Mouse (Mus musculus) limb, embryonic 15.5 days (tissue): ENCODE results near the gene Dcbld2. TPM values are rescaled to one million over a fixed set of nuclear protein-coding genes. Genes with fewer than 3 reads are reported as not detected.

ENCODE experiments used
- ATAC-seq: fragments of 200-750 bp; cut with Nextera tagmentation; 2 replicates; pipeline ENCODE4 v1.8.0; 2017; ENCODE audit warnings: low read depth, moderate TSS enrichment; ENCODE audit not compliant: insufficient number of reproducible peaks, low FRiP score, low TSS enrichment
- H3K27ac ChIP-seq: fragments of 300-500 bp; sonication (generic); 2 replicates; pipeline ENCODE4 v1.5.1; 2015; ENCODE audit warnings: moderate library complexity, mild to moderate bottlenecking, inconsistent platforms
- H3K27me3 ChIP-seq: fragments of 300-500 bp; sonication (generic); 2 replicates; pipeline ENCODE4 v1.6.1; 2015; ENCODE audit warnings: inconsistent platforms
- H3K36me3 ChIP-seq: fragments of 300-500 bp; sonication (generic); 2 replicates; pipeline ENCODE4 v1.6.1; 2015; ENCODE audit warnings: inconsistent platforms
- H3K4me1 ChIP-seq: fragments of 300-500 bp; sonication (generic); 2 replicates; pipeline ENCODE4 v1.6.1; 2015; ENCODE audit warnings: inconsistent platforms
- H3K4me2 ChIP-seq: fragments of 300-500 bp; sonication (generic); 2 replicates; pipeline ENCODE4 v1.6.1; 2015; ENCODE audit warnings: mild to moderate bottlenecking, inconsistent platforms
- H3K4me3 ChIP-seq: fragments of 300-500 bp; sonication (generic); 2 replicates; pipeline ENCODE4 v1.5.1; 2015; ENCODE audit warnings: mild to moderate bottlenecking, inconsistent platforms
- H3K9ac ChIP-seq: fragments of 300-500 bp; sonication (generic); 2 replicates; pipeline ENCODE4 v1.6.1; 2015; ENCODE audit warnings: inconsistent platforms
- H3K9me3 ChIP-seq: fragments of 300-500 bp; sonication (generic); 2 replicates; pipeline ENCODE4 v1.6.1; 2016; ENCODE audit warnings: inconsistent platforms
- WGBS: fragments of 180-500 bp; shearing (Covaris S2); methylation state at CpG from one replicate; pipeline ENCODE4 v1.1.7; 2015; 5-methylcytosine and 5-hydroxymethylcytosine counted together
- polyA plus RNA-seq: library from polyadenylated mRNA; unstranded; fragments of >200 nt; fragmentation: Nextera tagmentation; extraction: Ambion mirVana; gene quantifications from 2 replicates; pipeline ENCODE4 v1.2.1, GENCODE M21; 2015

The Dcbld2 gene
- polyA plus RNA-seq, 1 experiment from 2014 or later = 5.5 TPM

DNA sequence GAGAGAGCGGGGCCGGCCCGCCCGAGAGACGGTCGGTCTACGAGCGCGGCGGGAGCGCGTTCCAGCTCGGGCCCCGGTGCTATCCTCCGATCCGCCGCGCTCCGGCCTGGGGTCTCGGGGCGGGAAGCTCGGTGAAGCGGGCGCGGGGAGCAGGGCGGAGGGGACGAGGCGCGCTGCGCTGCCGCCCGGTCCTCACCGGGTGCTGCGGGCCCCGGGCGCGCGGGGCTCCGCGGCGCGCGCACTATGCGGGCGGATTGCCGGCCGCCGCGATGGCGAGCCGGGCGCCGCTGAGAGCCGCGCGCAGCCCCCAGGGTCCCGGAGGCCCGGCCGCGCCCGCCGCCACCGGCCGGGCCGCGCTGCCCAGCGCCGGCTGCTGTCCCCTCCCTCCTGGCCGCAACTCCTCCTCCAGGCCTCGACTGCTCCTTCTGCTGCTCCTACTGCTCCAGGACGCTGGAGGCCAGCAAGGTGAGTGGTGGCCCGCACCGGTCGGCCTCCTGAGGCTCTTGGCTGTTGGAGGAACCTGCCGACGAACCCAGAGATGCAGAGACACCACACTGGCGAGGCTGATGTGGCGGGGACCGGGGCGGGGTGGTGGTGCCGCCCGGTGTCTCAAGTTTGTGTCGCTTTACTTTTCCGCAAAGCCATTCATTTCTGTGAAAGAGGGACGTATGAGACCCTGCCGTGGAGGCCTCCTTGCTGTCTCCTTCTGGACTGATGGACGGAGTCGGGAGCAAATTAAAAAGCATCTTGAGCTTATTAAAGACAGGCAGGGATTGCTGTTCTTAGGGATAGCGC is 441 bp downstream of the Dcbld2 start:
- Histone ChIP-seq H3K27ac (peak overlapping the region; percentile 80), H3K9ac (peak overlapping the region; percentile 82), H3K36me3 (no peaks in the 10 kb centered on the region), H3K4me1 (peaks cover 11% of the 10 kb centered on the region; the same call in 1 of the 2 replicates), H3K9me3 (no peaks in the 10 kb centered on the region), H3K4me3 (peak overlapping the region; percentile 91), H3K27me3 (no peaks in the 10 kb centered on the region; the same call in 1 of the 2 replicates), H3K4me2 (peak overlapping the region; percentile 76)
- under 1% methylated on average over 72 of the region's 89 CpGs for WGBS
- peak; percentile 44 for ATAC-seq

DNA sequence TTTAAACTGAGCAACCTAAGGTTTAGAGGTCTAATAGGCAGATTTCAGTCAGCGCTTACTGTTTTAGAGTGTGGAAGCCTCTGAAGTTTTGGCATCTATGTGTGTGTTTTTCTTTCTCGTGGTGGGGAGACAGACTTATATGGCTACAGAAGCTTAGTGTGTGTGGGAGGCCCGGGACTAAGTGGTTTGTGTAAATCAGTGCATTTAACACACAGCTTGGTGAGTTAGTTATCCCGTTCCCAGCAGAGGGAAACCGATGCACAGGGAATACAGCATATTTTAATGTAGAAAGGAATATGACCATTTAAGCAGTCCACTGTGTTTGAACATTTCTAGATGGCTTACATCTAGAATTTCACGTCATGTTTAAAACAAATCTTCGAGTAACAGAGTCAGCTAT is 1.6 kb downstream of the Dcbld2 start:
- peaks cover 13% of the 10 kb centered on the region; the same call in 1 of the 2 replicates for H3K4me1 ChIP-seq
- WGBS = 34% methylated on average over 7 of the region's 7 CpGs
- H3K4me2 ChIP-seq = peak overlapping the region; percentile 76
- no peak overlapping the region for H3K27ac ChIP-seq
- 0 out of 2 replicates have a peak overlapping the region, but pooled peaks have one; percentile 82 for H3K9ac ChIP-seq
- peak overlapping the region; percentile 91 for H3K4me3 ChIP-seq
- H3K27me3 ChIP-seq = no peaks in the 10 kb centered on the region; the same call in 1 of the 2 replicates
- ATAC-seq = no peak
- no peaks in the 10 kb centered on the region for H3K9me3 ChIP-seq
- H3K36me3 ChIP-seq = no peaks in the 10 kb centered on the region

DNA sequence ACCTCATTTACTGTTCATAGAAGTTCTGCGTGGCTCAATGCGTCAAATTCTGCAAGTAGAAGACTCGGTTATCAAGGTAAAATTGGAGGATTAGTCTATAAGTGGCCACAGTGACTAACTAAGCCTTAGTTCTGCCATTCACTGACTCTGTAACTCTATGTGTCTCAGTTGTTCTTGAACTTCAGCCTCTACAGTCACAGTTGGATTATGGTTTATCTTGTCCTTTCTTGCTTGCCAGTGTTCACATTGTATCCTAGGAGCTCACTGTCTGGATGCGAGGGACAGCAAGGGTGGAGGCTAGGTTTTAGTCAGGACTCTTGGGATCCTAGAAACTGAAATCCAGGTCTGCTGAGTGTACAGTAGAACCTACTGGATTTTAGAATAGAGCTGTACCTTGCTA is 6.6 kb downstream of the Dcbld2 start:
- 86% methylated on average over 4 of the region's 4 CpGs for WGBS
- Histone ChIP-seq H3K4me2 (no peak overlapping the region), H3K36me3 (no peaks in the 10 kb centered on the region), H3K9me3 (no peaks in the 10 kb centered on the region), H3K4me3 (no peak overlapping the region), H3K27me3 (no peaks in the 10 kb centered on the region), H3K27ac (no peak overlapping the region), H3K9ac (no peak overlapping the region), H3K4me1 (0 out of 2 replicates have a peak, but pooled peaks cover 3% of the 10 kb centered on the region)
- ATAC-seq = no peak

DNA sequence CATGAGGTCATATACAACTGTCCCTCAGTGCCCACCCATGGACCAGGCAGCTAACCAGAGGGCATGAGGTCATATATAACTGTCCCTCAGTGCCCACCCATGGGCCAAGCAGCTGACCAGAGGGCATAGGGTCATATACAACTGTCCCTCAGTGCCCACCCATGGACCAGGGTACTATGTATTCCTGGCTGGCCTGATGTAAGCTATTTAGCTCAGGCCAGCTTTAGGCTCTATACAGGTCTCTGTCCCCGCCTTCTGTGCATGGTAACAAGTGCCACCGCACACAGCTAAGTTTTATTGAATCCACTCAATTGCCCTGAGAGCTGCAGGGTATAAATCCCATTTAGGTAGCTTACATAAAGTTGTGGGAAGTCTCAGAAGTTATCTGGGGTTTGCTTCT is 7.3 kb downstream of the Dcbld2 start:
- Histone ChIP-seq H3K9me3 (no peaks in the 10 kb centered on the region), H3K4me1 (0 out of 2 replicates have a peak, but pooled peaks cover 2% of the 10 kb centered on the region), H3K27ac (no peak overlapping the region), H3K36me3 (no peaks in the 10 kb centered on the region), H3K27me3 (no peaks in the 10 kb centered on the region), H3K4me3 (no peak overlapping the region), H3K4me2 (no peak overlapping the region), H3K9ac (no peak overlapping the region)
- ATAC-seq = 0 out of 2 replicates have a peak, but pooled peaks have one; percentile 44
- 76% methylated on average over 2 of the region's 2 CpGs for WGBS

DNA sequence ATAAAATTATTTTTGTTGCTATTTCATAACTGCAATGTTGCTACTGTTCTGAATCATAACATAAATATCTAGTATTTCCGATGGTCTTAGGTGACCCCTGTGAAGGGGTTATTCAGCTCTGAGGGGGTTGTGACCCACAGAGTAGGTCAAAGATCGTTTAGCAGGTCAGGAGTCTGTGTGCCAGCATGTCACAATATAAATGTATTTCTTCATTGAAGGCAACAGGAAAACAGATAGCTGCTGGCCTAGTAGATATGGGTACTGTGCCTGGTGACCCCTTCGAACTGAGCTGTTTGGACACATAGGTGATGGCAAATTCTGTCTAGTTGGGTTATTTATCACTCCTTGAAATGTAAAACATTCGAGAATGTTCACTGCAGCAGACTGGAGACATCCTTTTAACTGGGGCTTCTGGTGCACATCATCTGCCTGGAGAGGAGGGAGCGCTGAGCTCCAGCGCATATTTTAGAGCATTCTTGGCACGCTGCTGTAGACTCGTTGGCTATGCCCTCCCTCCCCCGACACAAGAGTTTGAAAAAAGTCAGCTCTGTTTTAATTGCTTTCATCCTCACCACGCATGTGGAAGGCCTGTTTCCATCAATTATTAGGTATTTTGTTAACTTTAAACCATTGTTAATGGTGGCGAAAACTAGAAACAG is 13.6 kb downstream of the Dcbld2 start:
- ATAC-seq = no peak
- WGBS = 25% methylated on average over 11 of the region's 11 CpGs
- H3K27me3 ChIP-seq = no peaks in the 10 kb centered on the region

DNA sequence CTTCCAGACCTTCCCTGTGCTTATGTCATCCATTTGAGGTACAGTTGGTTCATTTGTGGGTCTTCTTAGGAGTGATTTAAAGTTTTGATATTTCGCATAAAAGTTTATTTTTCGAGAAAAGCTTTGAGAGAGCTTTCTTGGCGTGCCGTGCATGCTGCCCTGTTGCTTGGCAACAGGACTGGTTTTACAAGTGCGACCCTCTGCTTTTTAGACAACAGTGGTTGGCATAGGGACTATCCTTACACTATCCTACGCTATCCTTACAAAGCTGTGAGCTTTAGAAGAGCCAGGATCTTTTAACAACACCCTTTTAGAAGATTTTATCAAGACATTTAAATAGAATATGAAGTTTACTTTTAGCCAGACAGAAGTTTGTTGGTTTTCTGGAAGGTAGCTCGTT is 22.0 kb downstream of the Dcbld2 start:
- 74% methylated on average over 7 of the region's 7 CpGs for WGBS
- no peaks in the 10 kb centered on the region for H3K4me1 ChIP-seq
- H3K9ac ChIP-seq = no peak overlapping the region
- peaks cover 5% of the 10 kb centered on the region for H3K36me3 ChIP-seq
- no peak overlapping the region for H3K4me3 ChIP-seq
- H3K27me3 ChIP-seq = no peaks in the 10 kb centered on the region
- H3K4me2 ChIP-seq = no peak overlapping the region
- H3K27ac ChIP-seq = no peak overlapping the region
- ATAC-seq = no peak
- no peaks in the 10 kb centered on the region for H3K9me3 ChIP-seq

More for the DNA sequence above, 13.6 kb downstream of the Dcbld2 start:
- H3K4me3 ChIP-seq = no peak overlapping the region
- H3K36me3 ChIP-seq = no peaks in the 10 kb centered on the region
- no peak overlapping the region for H3K27ac ChIP-seq
- no peaks in the 10 kb centered on the region for H3K9me3 ChIP-seq
- H3K4me1 ChIP-seq = peaks cover 20% of the 10 kb centered on the region
- H3K4me2 ChIP-seq = no peak overlapping the region
- H3K9ac ChIP-seq = no peak overlapping the region

DNA sequence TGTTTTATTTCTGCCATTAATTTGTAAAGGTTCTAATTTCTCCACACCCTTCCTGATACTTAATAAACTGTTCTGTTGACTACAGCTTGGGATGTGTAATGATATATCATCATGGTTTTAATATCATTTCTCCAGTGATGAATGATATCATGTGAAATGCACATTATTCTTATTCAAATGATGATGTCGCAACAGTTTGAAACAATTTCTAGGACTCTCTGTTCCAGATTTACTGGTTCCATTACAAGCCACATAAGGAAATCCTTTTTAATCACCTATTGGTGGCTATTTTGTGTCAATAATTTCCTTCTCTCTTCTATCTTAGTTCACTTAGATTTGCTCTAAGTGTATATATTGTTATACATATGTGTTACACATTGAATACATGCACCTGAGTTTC is 24.1 kb downstream of the Dcbld2 start:
- H3K4me3 ChIP-seq = no peak overlapping the region
- no peak overlapping the region for H3K9ac ChIP-seq
- H3K36me3 ChIP-seq = peaks cover 14% of the 10 kb centered on the region
- H3K27me3 ChIP-seq = no peaks in the 10 kb centered on the region
- no peaks in the 10 kb centered on the region for H3K9me3 ChIP-seq
- WGBS = 89% methylated on average over 1 of the region's 1 CpGs
- no peak overlapping the region for H3K27ac ChIP-seq
- H3K4me2 ChIP-seq = no peak overlapping the region
- ATAC-seq = no peak
- no peaks in the 10 kb centered on the region for H3K4me1 ChIP-seq

DNA sequence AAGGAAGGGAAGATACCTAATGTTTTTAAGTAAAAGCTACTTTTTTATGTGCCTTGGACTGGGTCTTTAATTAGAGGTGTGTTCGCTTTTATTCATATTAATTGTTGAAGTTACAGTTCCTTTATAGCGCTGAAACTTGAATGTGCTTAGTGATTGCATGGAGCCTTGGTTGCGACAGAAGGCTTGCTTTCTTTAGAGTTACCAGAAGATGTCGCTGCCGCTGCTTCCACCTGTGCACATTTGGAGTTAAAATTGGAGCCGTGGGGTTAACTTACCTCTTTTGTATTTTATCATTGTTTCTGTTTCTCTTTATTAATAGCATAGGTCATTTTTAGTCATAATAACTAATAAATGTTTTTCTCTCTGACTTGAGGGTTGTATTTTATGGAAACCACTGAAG is 36.5 kb downstream of the Dcbld2 start:
- no peak for ATAC-seq
- H3K9me3 ChIP-seq = no peaks in the 10 kb centered on the region
- no peak overlapping the region for H3K4me2 ChIP-seq
- H3K4me3 ChIP-seq = no peak overlapping the region
- no peaks in the 10 kb centered on the region for H3K36me3 ChIP-seq
- H3K27ac ChIP-seq = no peak overlapping the region
- WGBS = 67% methylated on average over 6 of the region's 6 CpGs
- H3K4me1 ChIP-seq = no peaks in the 10 kb centered on the region
- H3K27me3 ChIP-seq = no peaks in the 10 kb centered on the region
- no peak overlapping the region for H3K9ac ChIP-seq

DNA sequence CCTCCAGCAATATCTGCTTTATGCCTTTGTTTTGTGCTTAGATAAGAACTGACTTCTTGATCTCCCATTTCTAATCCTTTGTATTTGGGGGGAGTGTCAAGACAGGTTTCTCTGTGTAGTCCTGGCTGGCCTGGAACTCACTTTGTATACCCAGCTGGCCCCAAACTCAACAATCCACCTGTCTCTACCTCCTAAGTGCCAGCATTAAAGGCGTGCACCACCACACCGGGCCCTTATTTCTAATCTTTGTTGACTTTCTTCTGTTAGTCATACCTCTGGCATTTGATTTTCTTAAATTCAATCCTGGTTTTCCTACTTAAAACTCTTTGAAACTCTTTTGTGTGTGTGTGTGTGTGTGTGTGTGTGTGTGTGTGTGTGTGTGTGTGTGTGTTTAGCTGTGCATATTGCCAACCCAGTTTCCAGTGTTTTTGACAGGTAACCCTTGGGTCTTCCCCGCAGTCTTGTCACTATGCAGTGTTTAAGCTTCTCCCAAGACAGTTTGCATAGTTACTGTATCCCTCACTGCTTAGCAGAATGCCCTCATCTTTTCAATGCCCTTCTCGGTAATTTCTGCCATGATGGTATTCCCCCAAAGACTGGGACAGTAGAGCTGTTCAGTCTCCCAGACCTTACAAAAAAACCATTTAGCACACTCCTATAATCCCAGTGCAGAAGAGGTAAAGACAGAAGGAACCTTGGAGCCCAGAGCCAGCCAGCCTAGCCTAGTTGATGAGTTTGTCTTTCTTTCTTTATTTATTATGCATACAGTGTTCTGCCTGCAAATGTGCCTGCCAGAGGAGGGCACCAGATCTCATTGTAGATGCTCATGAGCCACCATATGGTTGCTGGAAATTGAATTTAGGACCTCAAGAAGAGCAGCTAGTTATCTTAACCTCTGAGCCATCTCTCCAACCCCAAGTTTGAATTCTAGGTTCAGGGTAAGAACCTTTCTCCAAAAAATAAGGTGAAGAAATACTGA is 38.3 kb downstream of the Dcbld2 start:
- H3K4me1 ChIP-seq = no peaks in the 10 kb centered on the region
- H3K27me3 ChIP-seq = no peaks in the 10 kb centered on the region
- no peak overlapping the region for H3K27ac ChIP-seq
- H3K36me3 ChIP-seq = peaks cover 9% of the 10 kb centered on the region; the same call in 1 of the 2 replicates
- no peaks in the 10 kb centered on the region for H3K9me3 ChIP-seq
- WGBS = 89% methylated on average over 4 of the region's 4 CpGs
- H3K9ac ChIP-seq = no peak overlapping the region
- no peak overlapping the region for H3K4me2 ChIP-seq
- no peak overlapping the region for H3K4me3 ChIP-seq
- ATAC-seq = no peak

DNA sequence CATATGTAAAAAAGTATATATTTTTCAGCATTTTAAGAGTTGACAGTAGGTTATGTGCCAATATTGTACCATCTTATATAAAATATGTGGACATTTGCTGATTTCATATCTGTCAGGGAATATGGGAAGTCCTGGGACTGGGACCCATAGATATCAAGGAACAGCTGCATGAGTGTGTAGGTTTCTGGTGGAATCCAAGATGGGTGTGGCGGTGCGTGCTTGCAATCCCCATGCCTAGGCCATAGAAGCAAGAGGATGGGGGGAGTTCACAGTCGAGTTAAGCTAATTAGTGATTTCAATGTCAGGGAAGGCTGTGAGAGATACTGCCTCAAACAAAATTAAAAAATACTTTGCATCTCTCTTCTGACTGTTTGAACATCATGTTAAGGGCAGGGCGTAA is 40.8 kb downstream of the Dcbld2 start:
- Histone ChIP-seq H3K27me3 (no peaks in the 10 kb centered on the region), H3K36me3 (peaks cover 14% of the 10 kb centered on the region), H3K4me1 (no peaks in the 10 kb centered on the region), H3K27ac (no peak overlapping the region), H3K4me3 (no peak overlapping the region), H3K4me2 (no peak overlapping the region), H3K9ac (no peak overlapping the region), H3K9me3 (no peaks in the 10 kb centered on the region)
- WGBS = 86% methylated on average over 4 of the region's 4 CpGs
- no peak for ATAC-seq

DNA sequence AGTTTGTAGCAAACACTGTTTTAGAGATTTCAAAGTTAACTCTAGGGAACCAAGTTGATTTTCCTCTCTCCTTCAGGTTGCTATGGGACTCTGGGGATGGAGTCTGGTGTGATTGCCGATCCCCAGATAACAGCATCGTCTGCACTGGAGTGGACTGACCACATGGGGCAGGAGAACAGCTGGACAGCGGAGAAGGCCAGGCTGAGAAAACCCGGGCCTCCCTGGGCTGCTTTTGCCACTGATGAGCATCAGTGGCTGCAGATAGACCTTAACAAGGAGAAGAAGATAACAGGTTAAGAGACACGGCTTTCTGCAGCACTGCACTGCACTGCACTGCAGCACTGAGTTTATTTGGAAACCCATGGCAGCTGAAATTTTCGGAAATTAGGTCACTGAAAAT is 42.4 kb downstream of the Dcbld2 start:
- no peak overlapping the region for H3K9ac ChIP-seq
- H3K4me1 ChIP-seq = no peaks in the 10 kb centered on the region
- no peaks in the 10 kb centered on the region for H3K9me3 ChIP-seq
- no peak overlapping the region for H3K4me2 ChIP-seq
- H3K27me3 ChIP-seq = no peaks in the 10 kb centered on the region
- no peak for ATAC-seq
- H3K4me3 ChIP-seq = no peak overlapping the region
- 71% methylated on average over 6 of the region's 6 CpGs for WGBS
- H3K36me3 ChIP-seq = peaks cover 14% of the 10 kb centered on the region
- no peak overlapping the region for H3K27ac ChIP-seq
